Mouse (Mus musculus) right cerebral cortex, adult 18-20 months (tissue): ENCODE measurements around the gene Anapc11.

ENCODE experiments used
- DNase-seq: peaks from one replicate; pipeline ENCODE4 v3.0.0; 2022; ENCODE audit warnings: mixed read lengths

Anapc11 gene

DNA sequence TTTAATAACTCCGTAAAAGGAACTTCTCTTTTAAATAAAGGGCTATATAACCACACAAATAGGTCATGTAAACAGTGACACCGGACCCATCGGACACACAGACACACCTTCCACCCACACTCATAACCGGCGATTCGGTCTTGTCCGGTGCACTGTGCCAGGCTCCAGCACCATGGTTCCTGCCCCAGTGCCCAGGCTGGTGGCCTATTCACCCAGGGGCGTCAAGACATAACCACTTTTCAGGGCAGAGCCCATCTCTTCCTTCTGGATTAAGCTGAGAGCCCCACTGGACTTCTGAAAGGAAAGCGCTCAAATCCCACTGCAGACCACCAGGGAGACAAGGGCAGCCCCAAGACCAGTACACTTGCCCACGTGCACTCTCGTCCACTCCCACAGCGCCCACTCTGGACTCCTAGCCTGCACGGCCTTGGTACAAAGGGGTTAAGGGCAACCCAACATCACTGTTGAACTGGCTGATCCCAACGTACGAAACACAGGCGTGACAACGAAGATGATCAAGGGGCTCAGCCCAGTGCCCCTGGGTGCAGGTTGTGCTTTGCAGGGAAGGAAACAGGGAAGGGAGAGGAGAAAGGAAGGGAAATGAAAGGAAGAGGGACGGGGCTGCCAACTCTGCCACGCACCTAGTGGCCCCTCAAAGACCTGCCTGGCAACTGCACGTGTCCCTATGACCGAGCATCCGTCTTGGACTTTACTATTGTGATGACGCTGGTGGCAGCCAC, 30.6 kb downstream of the Anapc11 start:
- no peak for DNase-seq

DNA sequence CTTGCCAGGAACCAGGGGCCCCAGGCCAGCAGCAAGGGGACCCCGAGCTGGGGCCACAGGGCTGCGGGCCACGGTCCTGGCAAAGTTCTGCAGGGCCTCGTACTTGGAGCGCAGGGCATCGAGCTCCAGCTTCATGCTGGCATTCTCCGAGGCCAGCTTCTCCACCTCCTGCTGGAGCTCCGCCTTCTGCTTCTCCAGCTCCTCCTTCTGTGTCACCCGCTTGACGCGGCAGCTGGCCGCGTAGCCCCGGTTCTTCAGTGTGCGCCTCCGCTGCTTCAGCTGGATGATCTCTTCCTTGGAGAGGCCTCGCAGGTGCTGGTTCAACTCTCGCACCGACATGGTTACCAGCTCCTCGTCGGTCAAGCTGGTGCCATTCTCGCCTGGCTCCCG, 31.1 kb downstream of the Anapc11 start:
- DNase-seq, result peak; percentile 49

- no peak for DNase-seq
These were observed 31.7 kb downstream of the Anapc11 start for GRCm38 (mm10) chr11:120629911-120630310.

- no peak for DNase-seq
These were observed 32.2 kb downstream of the Anapc11 start for GRCm38 (mm10) chr11:120630401-120630871.

DNA sequence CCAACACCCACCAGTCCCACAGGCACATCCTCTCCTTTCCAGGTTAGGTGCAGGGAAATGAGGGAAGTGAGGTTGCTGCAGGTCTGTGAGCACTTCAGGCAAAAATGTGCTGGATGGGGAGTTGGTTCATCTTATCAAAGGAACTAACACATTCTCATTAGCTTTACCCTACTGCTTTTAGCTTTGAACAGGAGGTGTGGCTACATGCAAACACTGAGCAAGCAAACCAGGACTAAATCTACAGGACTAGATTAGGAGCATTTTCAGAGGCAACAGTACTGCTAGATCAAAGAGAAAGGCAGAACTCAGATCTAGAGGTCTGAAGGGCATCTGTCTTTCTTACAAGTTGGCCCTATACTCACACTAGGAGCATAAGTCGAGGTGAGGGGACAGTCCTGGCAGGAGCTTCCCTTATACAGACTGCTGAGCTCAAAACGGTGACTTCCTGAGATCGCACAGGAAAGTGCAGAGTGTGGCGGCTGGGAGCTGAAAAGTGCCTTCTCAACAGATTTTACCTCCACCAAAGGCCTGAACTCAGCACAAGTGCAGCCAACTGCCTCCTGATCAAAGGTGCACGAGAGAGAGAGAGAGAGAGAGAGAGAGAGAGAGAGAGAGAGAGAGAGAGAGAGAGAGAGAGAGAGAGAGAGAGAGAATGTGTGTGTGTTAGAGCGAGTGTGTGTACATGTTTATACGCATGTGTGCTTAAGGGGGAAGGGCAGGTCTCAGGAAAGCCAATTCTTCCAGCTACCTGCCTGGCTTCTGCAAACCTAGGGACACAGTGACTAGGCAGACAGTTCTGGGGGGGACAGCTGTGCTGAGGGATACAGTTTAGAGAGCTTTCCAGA, 32.9 kb downstream of the Anapc11 start:
- no peak for DNase-seq

DNA sequence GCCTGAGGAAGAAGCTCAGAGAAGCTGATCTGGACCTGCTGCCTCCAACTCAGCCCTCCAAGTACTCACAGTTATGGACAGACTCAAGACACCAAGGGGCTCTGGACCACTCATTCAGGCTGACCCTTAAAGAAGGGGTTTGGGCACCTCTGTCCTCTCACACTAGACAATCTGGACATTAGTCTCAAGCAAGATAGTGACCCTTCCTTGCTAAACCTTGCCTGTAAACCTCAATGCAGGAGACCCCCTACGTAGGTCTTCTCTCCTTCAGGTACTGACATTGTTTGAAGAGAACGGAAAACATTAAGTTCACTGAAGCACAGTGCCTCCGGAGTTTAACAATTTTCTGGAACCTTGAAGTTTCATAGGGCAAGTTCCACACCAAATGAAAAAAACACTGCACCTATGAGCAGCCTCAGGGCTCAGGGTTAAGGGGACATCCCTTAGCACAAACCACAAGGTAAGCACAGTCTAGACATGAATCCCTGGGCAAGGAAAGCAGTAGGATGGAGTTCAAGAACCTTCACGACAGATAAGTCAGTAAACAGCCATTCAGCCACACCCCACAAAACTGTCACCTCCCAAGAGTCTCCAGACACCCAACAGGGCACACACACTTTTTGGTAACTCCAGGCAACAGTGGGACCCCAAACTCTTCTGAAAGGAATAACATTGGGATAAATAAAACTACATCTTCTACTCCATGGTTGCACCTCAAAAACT, 33.7 kb downstream of the Anapc11 start:
- no peak for DNase-seq

GRCm38 (mm10) chr11:120632559-120633519, 34.6 kb downstream of the Anapc11 start:
- DNase-seq, result peak; percentile 57

- DNase-seq, result peak; percentile 94
These were observed 35.5 kb downstream of the Anapc11 start, which contains the start of gene Mafg for GRCm38 (mm10) chr11:120633520-120634343. TSS of gene Mafg (minus strand) at chr11:120633600.

DNA sequence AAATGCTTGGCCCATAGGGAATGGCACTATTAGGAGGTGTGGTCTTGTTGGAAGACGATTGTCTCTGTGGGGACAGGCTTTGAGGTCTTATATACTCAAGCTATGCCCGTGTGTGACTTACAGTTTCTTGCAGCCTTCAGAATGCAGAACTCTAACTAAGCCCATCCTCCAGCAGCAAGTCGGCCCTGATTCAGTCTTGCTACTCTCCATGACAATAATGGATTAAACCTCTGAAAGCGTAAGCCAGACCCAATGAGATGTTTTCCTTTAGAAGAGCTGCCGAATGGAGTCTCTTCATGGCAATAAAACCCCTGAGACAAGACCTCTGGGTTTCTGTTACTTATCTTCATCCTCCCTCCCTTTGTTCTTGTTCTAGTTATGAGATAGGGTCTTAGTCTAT, 36.6 kb downstream of the Anapc11 start:
- DNase-seq, result no peak

- no peak for DNase-seq
These were observed 43.0 kb downstream of the Anapc11 start for GRCm38 (mm10) chr11:120641255-120641654.

DNA sequence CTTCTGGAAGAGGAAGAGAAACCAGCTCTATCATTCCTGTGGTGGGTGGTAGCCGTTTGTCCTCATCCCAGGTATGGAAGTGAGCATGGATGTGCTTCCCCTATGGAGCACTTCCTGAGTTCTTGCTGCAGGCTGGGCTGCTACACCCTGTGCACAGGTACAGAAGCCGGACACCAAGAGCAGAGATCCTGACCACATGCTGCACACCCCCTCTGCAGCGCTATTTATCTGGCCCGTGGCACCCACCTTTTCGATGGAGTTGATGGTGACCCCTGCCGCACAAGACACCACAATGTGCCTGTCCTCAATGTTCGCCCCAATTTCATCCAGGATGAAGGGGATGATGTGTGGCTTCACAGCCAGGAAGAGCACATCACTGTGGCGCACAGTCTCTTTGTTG, 43.6 kb downstream of the Anapc11 start:
- DNase-seq, result no peak

DNA sequence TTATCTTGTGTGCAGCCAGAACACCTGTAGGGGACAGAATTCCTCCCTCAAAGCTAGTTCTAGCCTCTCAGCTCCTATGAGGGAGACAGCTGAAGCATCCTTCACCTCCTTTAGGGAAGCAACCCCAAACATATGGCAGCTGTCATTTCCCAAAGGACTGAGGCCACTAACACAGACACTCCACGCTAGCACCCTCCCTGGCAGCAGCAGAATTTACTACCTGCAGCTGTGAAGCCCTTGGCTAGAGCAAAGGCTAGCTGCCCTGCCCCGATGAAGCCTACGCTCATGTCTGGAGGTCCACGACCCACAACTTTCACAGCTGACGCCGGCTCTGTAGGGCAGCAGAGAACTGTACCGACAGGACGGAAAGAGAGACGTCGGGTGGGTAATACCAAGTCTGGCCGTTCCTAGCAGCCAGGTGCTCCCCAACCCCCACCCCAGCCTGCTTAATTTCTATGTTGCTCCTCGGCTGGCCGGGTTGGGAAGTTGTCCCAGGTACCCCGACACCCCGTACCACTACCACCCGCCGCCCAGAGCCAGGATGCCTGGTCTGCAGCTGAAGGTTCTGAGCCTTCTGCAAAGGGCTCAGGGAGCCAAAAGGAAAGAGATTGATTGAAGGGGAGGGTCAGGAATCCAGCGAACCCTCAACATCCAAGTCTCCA, 44.8 kb downstream of the Anapc11 start:
- no peak for DNase-seq

- peak; percentile 95 for DNase-seq
These were observed 45.4 kb downstream of the Anapc11 start, which contains the start of gene Pycr1 for GRCm38 (mm10) chr11:120643601-120643987. TSS of gene Pycr1 (minus strand) at chr11:120643769.

DNA sequence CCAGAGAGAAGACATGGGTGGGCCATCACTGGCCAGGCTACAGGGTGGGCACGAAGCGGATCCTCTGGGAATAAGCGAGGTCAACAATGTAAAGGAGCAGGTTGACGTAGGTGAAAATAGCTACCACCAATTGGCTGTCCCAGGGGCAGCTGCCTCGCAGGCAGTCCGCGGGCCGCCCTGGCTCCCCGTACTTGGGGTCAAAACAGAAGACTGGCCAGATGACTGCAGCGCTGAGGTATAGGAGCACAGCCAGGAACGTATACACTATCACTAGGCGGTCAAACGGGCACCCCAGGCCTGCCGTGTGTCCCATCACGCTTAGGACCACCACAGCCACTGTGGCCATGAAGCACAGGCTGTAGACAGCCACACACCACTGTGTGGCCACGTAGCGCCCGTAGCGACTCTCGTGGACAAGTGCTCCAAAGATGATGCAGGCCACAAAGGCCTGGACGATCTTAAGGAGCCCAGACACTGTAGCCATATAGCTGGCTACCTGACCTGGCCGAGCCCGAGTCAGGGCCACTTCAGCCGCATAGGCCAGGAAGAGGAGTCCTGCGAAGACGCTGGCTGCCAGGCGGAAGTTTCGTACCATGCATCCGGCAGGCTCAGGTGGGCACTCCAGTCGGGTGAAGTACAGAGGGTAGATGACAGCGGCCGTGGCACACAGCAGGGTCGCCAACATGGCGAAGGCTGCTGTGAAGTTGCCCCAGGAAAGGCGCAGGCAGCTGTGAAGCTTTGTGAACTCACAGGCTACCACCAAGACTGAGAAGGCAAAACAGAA, 49.0 kb downstream of the Anapc11 start:
- DNase-seq, result no peak

DNA sequence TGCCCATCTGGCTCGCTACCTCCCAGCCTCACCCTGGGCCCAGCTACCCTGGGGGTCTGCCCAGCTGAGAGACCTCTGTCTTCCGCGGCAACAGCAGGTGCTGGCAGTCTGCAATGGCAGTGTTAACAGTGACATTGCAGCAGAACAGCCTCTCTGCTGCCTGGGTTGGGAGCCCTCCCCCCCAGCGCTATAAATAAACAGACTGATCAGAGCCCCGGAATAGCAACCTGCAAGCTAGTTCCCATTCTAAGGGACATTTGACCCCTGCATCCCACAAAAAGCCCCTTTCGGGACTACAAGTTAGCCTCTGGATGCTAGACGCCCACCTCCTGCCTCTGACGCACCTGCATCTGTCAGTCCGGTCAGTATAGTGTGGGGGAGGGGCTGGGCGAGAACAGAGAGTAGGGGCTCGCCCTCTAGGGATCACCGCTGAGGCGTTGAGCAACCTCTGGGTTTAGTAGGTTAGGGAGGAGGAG, 49.8 kb downstream of the Anapc11 start, which contains the start of gene Myadml2:
TSS of gene Myadml2 (minus strand) at position 158 of the 476 bp plus-strand sequence.
- peak; percentile 57 for DNase-seq

DNA sequence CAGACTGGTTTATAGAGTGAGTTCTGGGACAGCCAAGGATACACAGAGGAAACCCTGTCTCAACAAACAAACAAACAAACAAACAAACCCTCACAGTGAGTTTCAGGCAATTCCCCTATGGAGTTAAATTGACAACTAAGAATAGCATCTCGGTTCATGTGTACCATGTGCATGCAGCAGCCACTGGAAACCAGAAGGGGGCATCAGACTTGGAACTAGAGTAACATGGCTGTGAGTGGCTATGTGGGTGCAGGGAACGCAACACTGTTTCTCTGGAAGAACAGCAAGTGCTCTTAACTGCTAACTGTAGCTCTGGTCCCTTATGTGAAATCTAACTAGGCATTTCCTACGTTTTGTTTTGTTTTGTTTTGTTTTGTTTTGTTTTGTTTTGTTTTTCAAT, 53.7 kb downstream of the Anapc11 start:
- no peak for DNase-seq

GRCm38 (mm10) chr11:120654741-120655140, 56.5 kb downstream of the Anapc11 start:
- no peak for DNase-seq

GRCm38 (mm10) chr11:120657301-120657700, 59.1 kb downstream of the Anapc11 start:
- DNase-seq, result no peak
